Mouse (Mus musculus) embryonic facial prominence, embryonic 13.5 days (tissue): ENCODE results near the gene Chst15. TPM values are rescaled to one million over a fixed set of nuclear protein-coding genes. Genes with fewer than 3 reads are reported as not detected.

Experiments
- ATAC-seq: fragments of 200-750 bp; cut with Nextera tagmentation; 2 replicates; pipeline ENCODE4 v1.8.0; 2017; ENCODE audit warnings: low read depth; ENCODE audit not compliant: insufficient number of reproducible peaks, insufficient read depth, low FRiP score, low TSS enrichment
- H3K27ac ChIP-seq: fragments of 300-500 bp; sonication (generic); 2 replicates; pipeline ENCODE4 v1.5.1; 2015; ENCODE audit warnings: moderate library complexity, mild to moderate bottlenecking, inconsistent platforms
- H3K27me3 ChIP-seq: fragments of 300-500 bp; sonication (generic); 2 replicates; pipeline ENCODE4 v1.6.1; 2015; ENCODE audit warnings: mild to moderate bottlenecking, inconsistent platforms
- H3K36me3 ChIP-seq: fragments of 300-500 bp; sonication (generic); 2 replicates; pipeline ENCODE4 v1.6.1; 2015; ENCODE audit warnings: mild to moderate bottlenecking, inconsistent platforms
- H3K4me1 ChIP-seq: fragments of 300-500 bp; sonication (generic); 2 replicates; pipeline ENCODE4 v1.6.1; 2015; ENCODE audit warnings: inconsistent platforms
- H3K4me2 ChIP-seq: fragments of 300-500 bp; sonication (generic); 2 replicates; pipeline ENCODE4 v1.6.1; 2015; ENCODE audit warnings: moderate library complexity, mild to moderate bottlenecking, inconsistent platforms
- H3K4me3 ChIP-seq: fragments of 300-500 bp; sonication (generic); 2 replicates; pipeline ENCODE4 v1.5.1; 2015; ENCODE audit warnings: mild to moderate bottlenecking, inconsistent platforms
- H3K9ac ChIP-seq: fragments of 300-500 bp; sonication (generic); 2 replicates; pipeline ENCODE4 v1.6.1; 2015; ENCODE audit warnings: mild to moderate bottlenecking, inconsistent platforms
- H3K9me3 ChIP-seq: fragments of 300-500 bp; sonication (generic); 2 replicates; pipeline ENCODE4 v1.6.1; 2016; ENCODE audit warnings: inconsistent platforms
- WGBS: fragments of 180-500 bp; shearing (Covaris S2); methylation state at CpG from one replicate; pipeline ENCODE4 v1.1.7; 2015; ENCODE audit warnings: mixed read lengths; 5-methylcytosine and 5-hydroxymethylcytosine counted together
- polyA plus RNA-seq: library from polyadenylated mRNA; unstranded; fragments of >200 nt; fragmentation: Nextera tagmentation; extraction: Ambion mirVana; gene quantifications from 2 replicates; pipeline ENCODE4 v1.2.1, GENCODE M21; 2015

Gene Chst15
- polyA plus RNA-seq, 1 experiment from 2014 or later, result 30.2 TPM

DNA sequence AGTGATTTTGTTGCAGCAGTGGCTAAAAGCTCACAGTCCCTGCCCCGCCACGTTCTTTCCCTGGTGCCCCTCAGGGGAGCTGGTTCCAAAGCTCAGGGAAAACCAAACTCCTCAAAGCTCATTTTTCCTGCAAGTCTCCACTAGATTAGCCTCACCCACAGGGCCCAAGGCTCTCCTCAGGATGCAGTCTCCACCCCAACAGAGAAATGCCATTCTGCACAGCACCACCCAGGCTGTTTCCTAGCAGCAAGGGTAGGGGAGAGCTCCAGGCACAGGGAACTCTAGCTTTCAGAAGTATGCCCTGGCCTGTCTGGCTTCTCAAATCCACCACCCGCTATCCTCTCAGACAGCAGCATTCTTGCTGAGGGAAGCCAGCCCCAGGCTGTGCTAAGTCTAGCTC lies 82.8 kb downstream of the Chst15 start:
- Histone ChIP-seq H3K4me3 (no peak overlapping the region), H3K4me1 (peaks cover 14% of the 10 kb centered on the region), H3K9ac (0 out of 2 replicates have a peak overlapping the region, but pooled peaks have one; percentile 3), H3K9me3 (no peaks in the 10 kb centered on the region), H3K36me3 (peaks cover 35% of the 10 kb centered on the region), H3K27me3 (no peaks in the 10 kb centered on the region), H3K4me2 (no peak overlapping the region), H3K27ac (peak overlapping the region; percentile 49)
- no peak for ATAC-seq
- 40% methylated on average over 3 of the region's 3 CpGs for WGBS

DNA sequence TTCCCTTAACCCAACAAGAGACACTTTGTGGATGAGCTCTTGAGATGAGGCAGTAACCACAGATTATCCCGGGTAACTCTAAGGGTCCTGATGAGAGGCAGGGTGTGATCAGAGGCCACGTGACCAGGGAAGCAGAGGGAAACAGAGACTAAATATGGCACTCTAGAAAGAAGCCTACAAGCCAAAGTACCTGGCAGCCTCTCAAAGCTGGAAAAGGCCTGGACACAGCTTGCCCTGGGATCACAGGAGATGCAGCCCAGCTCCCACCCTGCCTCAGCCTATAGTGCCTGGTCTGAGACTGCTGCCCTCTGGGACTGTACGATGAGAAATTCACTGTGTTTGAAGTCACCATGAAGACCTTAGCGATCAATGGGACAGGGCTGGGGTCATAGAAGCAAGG lies 83.3 kb downstream of the Chst15 start:
- Histone ChIP-seq H3K4me2 (no peak overlapping the region), H3K9me3 (no peaks in the 10 kb centered on the region), H3K27ac (peak overlapping the region; percentile 49), H3K36me3 (peaks cover 30% of the 10 kb centered on the region), H3K9ac (no peak overlapping the region), H3K4me1 (peaks cover 14% of the 10 kb centered on the region), H3K4me3 (no peak overlapping the region), H3K27me3 (no peaks in the 10 kb centered on the region)
- 78% methylated on average over 4 of the region's 4 CpGs for WGBS
- ATAC-seq, result no peak

DNA sequence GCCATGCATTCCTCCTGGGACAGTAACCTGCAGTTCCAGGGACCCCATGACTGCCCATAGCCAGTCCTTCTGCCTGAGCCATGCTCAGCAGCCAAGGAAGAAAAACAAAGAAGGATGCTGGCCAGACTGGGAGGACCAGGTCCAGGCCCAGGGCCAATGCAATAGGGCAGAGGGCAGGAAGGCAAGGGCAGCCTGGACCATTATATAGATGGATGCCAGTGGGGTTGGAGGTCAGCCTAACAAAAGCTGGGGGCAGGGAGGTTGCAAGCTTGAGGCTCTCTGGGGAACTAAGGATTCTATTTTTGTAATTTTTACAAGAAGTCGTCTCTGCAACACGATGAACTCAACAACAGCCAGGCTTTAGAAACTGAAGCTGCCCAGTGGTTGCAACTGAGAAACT lies 84.1 kb downstream of the Chst15 start:
- H3K4me3 ChIP-seq, result no peak overlapping the region
- no peak overlapping the region for H3K9ac ChIP-seq
- no peak for ATAC-seq
- H3K36me3 ChIP-seq, result peaks cover 25% of the 10 kb centered on the region
- peaks cover 14% of the 10 kb centered on the region for H3K4me1 ChIP-seq
- no peak overlapping the region for H3K4me2 ChIP-seq
- 44% methylated on average over 2 of the region's 2 CpGs for WGBS
- H3K27me3 ChIP-seq, result no peaks in the 10 kb centered on the region
- no peak overlapping the region for H3K27ac ChIP-seq
- no peaks in the 10 kb centered on the region for H3K9me3 ChIP-seq

DNA sequence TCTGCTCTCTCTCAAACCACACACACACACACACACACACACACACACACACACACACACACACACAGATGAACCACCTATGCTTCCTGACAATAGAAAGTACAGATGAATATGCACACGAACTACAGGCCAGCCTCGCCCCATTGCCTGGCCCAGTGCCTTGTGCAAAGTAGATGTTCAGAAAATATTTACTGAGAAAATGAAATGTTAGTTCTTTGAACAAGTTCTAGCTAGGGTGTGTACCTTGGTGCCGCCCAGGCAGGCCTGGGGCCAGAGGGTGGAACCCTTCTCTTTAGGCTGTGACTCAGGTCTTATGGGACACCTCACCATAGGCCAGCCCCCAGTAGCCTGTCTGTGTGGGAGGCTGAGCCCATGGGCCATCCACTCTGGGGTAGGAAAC lies 85.6 kb downstream of the Chst15 start:
- 84% methylated on average over 3 of the region's 3 CpGs for WGBS

DNA sequence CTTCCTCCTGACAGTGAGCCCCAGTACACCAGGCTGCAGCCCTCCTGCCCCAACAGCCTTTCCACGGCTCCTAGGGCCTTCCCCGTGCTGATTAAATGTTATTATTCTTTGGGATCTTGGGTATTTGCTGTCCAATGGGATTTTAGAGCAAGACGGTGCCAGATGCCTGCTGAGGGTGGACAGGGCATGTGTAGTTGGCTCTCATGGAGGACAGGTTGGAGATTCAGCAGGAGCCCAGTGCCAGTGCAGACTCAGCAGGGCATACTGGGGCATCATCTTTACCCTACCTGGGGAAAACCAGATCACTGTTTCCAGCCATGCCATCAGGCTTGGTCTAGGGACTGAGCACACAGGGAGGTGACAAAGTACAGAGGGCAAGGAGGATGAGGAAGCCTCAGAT lies 86.1 kb downstream of the Chst15 start:
- Histone ChIP-seq H3K36me3 (peaks cover 9% of the 10 kb centered on the region; the same call in 1 of the 2 replicates), H3K27me3 (0 out of 2 replicates have a peak, but pooled peaks cover 3% of the 10 kb centered on the region), H3K4me2 (no peak overlapping the region), H3K4me1 (peaks cover 18% of the 10 kb centered on the region), H3K4me3 (no peak overlapping the region), H3K9me3 (no peaks in the 10 kb centered on the region), H3K27ac (no peak overlapping the region), H3K9ac (no peak overlapping the region)
- WGBS, result 78% methylated on average over 3 of the region's 3 CpGs
- ATAC-seq, result no peak

More for the DNA sequence above, 85.6 kb downstream of the Chst15 start:
- ATAC-seq, result no peak
- Histone ChIP-seq H3K36me3 (peaks cover 10% of the 10 kb centered on the region), H3K27me3 (no peaks in the 10 kb centered on the region), H3K9ac (no peak overlapping the region), H3K9me3 (no peaks in the 10 kb centered on the region), H3K4me3 (no peak overlapping the region), H3K27ac (no peak overlapping the region), H3K4me1 (peaks cover 18% of the 10 kb centered on the region), H3K4me2 (no peak overlapping the region)

DNA sequence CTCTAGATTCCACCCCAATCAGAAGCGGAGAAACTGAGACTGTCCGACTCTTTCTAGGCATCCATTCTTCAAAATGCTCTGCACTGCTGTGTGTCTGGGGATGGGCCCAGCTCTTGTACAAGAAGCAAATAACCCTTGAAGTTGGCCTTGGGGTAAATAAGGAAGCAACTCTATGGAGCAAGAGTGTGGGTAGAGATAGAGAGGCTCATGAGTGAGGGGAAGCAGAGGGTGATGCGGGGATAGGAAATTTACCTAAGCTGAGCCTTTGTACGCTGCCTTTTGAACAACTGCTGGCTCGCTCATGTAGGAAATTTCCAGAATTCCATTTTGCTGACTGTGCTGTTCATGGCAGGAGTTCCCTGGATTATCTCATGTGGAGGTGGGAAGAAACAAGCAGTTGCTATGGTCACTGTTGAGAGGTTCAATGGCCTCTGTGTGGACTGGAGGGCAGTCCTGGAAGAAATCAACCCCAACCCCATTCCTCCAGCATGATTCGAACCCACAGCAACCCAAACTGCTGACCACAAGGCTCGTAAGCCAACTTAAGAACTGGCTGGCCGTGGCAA lies 89.9 kb downstream of the Chst15 start:
- WGBS, result 82% methylated on average over 8 of the region's 8 CpGs
- Histone ChIP-seq H3K4me1 (peaks cover 9% of the 10 kb centered on the region; the same call in 1 of the 2 replicates), H3K27me3 (peaks cover 14% of the 10 kb centered on the region; the same call in 1 of the 2 replicates), H3K36me3 (no peaks in the 10 kb centered on the region), H3K27ac (no peak overlapping the region), H3K4me3 (no peak overlapping the region), H3K4me2 (no peak overlapping the region), H3K9ac (no peak overlapping the region), H3K9me3 (no peaks in the 10 kb centered on the region)
- ATAC-seq, result no peak

DNA sequence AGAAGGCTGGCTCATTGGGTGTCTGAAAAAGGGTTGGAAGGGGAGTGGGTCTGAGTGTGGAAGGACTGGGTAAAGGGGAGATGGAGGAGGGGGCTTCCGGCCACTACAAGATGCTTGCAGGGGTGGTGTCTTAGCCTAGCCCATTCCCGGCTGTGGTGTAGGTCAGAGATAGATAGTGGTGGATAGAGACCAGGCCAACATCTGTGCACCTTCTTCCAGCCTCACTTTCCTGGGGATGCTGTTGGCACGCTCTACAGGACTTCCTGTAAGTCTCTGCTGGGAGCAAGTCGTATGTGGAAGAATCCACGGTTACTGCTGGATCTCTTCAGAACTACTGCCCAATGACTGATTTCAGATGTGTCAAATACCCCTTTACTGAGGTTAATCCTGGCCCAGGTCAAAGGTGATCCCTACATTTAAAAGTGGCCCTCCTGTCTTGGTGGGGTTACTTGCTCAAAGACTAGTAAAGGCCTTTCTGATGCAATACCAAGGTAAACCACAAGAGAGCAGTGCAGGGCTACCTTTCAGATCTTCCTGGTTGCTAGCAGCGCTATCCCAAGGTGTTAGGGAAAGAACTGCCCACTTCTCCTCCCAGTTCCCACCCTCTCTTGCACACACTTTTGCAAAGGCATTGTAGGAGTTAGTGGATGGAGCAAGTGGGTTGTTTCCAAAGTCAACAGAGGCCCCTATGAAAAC lies 90.5 kb downstream of the Chst15 start:
- 62% methylated on average over 6 of the region's 6 CpGs for WGBS
- no peak for ATAC-seq
- peaks cover 9% of the 10 kb centered on the region; the same call in 1 of the 2 replicates for H3K4me1 ChIP-seq
- no peak overlapping the region for H3K4me3 ChIP-seq
- H3K27me3 ChIP-seq, result peaks cover 14% of the 10 kb centered on the region; the same call in 1 of the 2 replicates
- H3K36me3 ChIP-seq, result no peaks in the 10 kb centered on the region
- no peak overlapping the region for H3K4me2 ChIP-seq
- no peak overlapping the region for H3K27ac ChIP-seq
- H3K9ac ChIP-seq, result no peak overlapping the region
- no peaks in the 10 kb centered on the region for H3K9me3 ChIP-seq

DNA sequence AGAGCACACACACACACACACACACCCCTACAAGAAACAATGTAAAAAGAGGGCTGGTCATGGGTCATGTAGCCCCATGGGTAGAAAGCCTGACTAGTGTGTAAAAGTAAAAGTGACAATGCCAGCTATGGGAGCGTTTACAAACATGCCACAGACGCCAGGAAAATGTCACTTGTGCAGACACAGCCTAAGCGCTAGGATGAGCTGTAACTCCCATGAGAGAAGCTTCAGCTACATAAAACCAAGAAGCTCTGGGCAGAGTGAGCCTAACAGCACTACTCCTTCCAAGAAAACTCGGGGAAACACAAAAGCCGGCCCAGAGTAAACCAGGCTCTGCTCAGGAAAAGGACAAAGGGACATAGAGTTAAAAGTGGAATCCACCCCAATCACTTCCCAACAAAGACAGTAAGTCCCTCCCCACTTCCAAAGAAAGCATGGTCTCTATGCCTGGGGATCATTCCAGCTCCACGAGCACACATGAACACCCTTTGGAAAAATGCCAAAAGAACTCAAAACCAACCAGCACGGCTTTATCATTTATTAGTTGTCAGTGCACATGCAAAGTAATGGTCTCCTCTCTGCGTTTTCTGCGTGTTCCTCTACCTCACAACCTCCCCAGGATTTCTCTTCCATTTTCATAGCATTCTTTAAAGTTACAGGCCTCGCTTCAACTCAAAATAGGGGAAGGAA lies 93.4 kb downstream of the Chst15 start:
- H3K4me3 ChIP-seq, result no peak overlapping the region
- no peak overlapping the region for H3K4me2 ChIP-seq
- peaks cover 14% of the 10 kb centered on the region; the same call in 1 of the 2 replicates for H3K27me3 ChIP-seq
- H3K9me3 ChIP-seq, result no peaks in the 10 kb centered on the region
- peaks cover 9% of the 10 kb centered on the region; the same call in 1 of the 2 replicates for H3K4me1 ChIP-seq
- ATAC-seq, result no peak
- WGBS, result 46% methylated on average over 10 of the region's 10 CpGs
- no peak overlapping the region for H3K9ac ChIP-seq
- no peak overlapping the region for H3K27ac ChIP-seq
- H3K36me3 ChIP-seq, result no peaks in the 10 kb centered on the region

DNA sequence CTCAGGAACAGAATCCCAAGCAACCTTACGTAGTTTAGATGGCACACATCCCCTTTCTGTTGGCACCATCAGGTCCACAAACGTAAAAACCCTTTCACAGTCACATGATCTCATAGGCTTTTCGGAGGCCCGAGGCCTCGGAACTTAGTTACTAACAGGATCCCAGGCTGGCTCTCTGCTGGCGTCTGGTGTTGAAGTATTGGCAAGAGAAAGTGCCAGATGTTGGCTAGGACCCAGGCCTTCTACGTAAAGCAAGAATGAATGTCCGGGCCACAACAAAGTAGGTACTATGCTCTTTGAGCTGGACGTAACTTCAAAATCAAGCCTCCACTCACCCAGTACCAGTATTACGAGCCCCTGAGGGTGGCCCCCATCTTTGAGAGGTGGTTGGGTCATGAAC lies 103.0 kb downstream of the Chst15 start:
- no peak overlapping the region for H3K4me2 ChIP-seq
- H3K9me3 ChIP-seq, result no peaks in the 10 kb centered on the region
- H3K27me3 ChIP-seq, result peaks cover 6% of the 10 kb centered on the region; the same call in 1 of the 2 replicates
- WGBS, result 66% methylated on average over 10 of the region's 10 CpGs
- no peak overlapping the region for H3K9ac ChIP-seq
- no peak overlapping the region for H3K27ac ChIP-seq
- no peak for ATAC-seq
- peaks cover 22% of the 10 kb centered on the region for H3K4me1 ChIP-seq
- H3K4me3 ChIP-seq, result no peak overlapping the region
- no peaks in the 10 kb centered on the region for H3K36me3 ChIP-seq

DNA sequence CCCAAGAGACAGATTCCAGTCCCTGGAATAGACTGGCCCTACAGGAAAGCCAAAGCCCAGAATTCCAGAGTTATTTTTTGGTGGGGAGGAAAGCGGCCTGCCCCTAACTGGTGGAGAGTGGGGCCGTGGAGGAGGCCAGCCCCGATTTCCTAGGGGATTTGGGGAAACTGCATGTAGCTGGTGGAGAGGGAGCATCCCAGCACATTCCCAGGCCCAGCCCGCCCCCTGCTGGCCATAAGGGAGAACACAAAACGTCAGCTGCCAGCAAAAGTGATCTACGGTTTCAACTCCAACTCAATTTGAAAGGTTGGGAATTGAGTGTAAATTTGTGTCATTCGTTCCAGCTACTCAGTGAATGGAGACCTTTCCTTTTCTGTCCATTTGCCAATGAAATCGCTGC lies 103.6 kb downstream of the Chst15 start:
- H3K9ac ChIP-seq, result no peak overlapping the region
- WGBS, result 3% methylated on average over 8 of the region's 8 CpGs
- H3K4me2 ChIP-seq, result no peak overlapping the region
- peaks cover 25% of the 10 kb centered on the region for H3K4me1 ChIP-seq
- no peak overlapping the region for H3K4me3 ChIP-seq
- no peaks in the 10 kb centered on the region for H3K9me3 ChIP-seq
- H3K27me3 ChIP-seq, result peaks cover 6% of the 10 kb centered on the region; the same call in 1 of the 2 replicates
- H3K36me3 ChIP-seq, result no peaks in the 10 kb centered on the region
- H3K27ac ChIP-seq, result no peak overlapping the region
- no peak for ATAC-seq

DNA sequence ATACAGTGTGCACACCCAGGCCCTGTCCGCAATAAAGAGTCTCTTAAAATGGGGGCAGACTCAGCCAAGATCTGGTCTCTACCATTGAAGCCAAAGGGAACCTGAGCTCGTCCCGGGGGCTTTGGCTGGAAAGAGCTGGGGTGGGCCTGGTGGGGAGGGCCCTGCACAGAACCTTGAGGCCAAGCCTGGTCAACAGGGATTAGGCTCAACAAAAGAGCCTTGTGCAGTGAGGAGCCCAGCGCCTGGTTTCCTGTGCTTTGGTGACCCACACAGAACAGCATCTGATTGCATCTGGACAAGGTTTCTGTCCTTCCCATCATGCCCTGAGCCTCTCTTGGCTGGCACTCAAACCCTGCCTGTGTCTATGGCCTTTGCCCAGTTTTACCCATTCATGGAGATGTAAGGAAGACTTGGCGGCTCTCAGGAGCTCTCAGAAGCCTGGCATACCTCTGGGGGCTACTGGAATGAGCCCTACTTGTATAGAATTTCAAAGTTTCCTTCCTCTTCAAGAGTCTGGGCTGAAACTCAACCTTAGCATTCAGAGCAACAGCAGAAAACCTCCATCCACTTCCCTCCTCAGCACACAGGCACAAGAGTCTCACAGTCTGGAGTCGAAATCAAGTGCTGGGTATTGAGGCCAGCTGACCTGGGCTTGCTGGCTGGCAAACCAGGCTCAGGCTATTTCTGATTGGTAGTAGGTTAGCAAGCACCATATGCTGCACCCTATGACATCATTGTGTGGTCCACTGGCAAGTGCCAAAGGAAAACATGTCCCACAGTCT lies 104.9 kb downstream of the Chst15 start:
- Histone ChIP-seq H3K9ac (no peak overlapping the region), H3K9me3 (no peaks in the 10 kb centered on the region), H3K27me3 (peaks cover 6% of the 10 kb centered on the region; the same call in 1 of the 2 replicates), H3K36me3 (no peaks in the 10 kb centered on the region), H3K4me1 (peaks cover 25% of the 10 kb centered on the region), H3K27ac (peak overlapping the region; percentile 40; the same call in 1 of the 2 replicates), H3K4me3 (no peak overlapping the region), H3K4me2 (no peak overlapping the region)
- 47% methylated on average over 6 of the region's 6 CpGs for WGBS
- ATAC-seq, result peak; percentile 43
